Mouse (Mus musculus) embryonic facial prominence, embryonic 12.5 days (tissue): Measurements from ENCODE around the gene Shkbp1. TPM values are rescaled to one million over a fixed set of nuclear protein-coding genes. Genes with fewer than 3 reads are reported as not detected.

ENCODE experiments used
- ATAC-seq: fragments of 200-750 bp; cut with Nextera tagmentation; 2 replicates; pipeline ENCODE4 v1.8.0; 2017; ENCODE audit not compliant: insufficient number of reproducible peaks, insufficient read depth, low FRiP score, low TSS enrichment
- H3K27ac ChIP-seq: fragments of 300-500 bp; sonication (generic); 2 replicates; pipeline ENCODE4 v1.5.1; 2016; ENCODE audit warnings: mild to moderate bottlenecking
- H3K27me3 ChIP-seq: fragments of 300-500 bp; sonication (generic); 2 replicates; pipeline ENCODE4 v1.6.1; 2016; ENCODE audit warnings: mild to moderate bottlenecking, moderate library complexity
- H3K36me3 ChIP-seq: fragments of 300-500 bp; sonication (generic); 2 replicates; pipeline ENCODE4 v1.6.1; 2016; ENCODE audit warnings: mild to moderate bottlenecking
- H3K4me1 ChIP-seq: fragments of 300-500 bp; sonication (generic); 2 replicates; pipeline ENCODE4 v1.6.1; 2016
- H3K4me2 ChIP-seq: fragments of 300-500 bp; sonication (generic); replicated peaks from 2 replicates; pipeline ENCODE4 v1.6.1; 2016; ENCODE audit warnings: mild to moderate bottlenecking, moderate library complexity
- H3K4me3 ChIP-seq: fragments of 300-500 bp; sonication (generic); 2 replicates; pipeline ENCODE4 v1.5.1; 2016; ENCODE audit warnings: mild to moderate bottlenecking
- H3K9ac ChIP-seq: fragments of 300-500 bp; sonication (generic); 2 replicates; pipeline ENCODE4 v1.6.1; 2016; ENCODE audit warnings: mild to moderate bottlenecking, moderate library complexity
- H3K9me3 ChIP-seq: fragments of 300-500 bp; sonication (generic); 2 replicates; pipeline ENCODE4 v1.6.1; 2016; ENCODE audit warnings: mild to moderate bottlenecking, moderate library complexity
- WGBS: fragments of 180-500 bp; shearing (Covaris S2); methylation state at CpG from one replicate; pipeline ENCODE4 v1.1.7; 2016; 5-methylcytosine and 5-hydroxymethylcytosine counted together
- polyA plus RNA-seq: library from polyadenylated mRNA; unstranded; fragments of >200 nt; fragmentation: Nextera tagmentation; extraction: Ambion mirVana; gene quantifications from 2 replicates; pipeline ENCODE4 v1.2.1, GENCODE M21; 2016

The Shkbp1 gene
- polyA plus RNA-seq, 1 experiment from 2014 or later, result 75.8 TPM

GRCm38 (mm10) chr7:27324161-27324560 is 31.7 kb downstream of the Shkbp1 start:
- no peak for ATAC-seq
- no peaks in the 10 kb centered on the region for H3K9me3 ChIP-seq
- no peaks in the 10 kb centered on the region for H3K36me3 ChIP-seq
- peaks cover 20% of the 10 kb centered on the region for H3K4me1 ChIP-seq
- no peak overlapping the region for H3K4me2 ChIP-seq
- H3K27ac ChIP-seq, result no peak overlapping the region
- no peak overlapping the region for H3K9ac ChIP-seq
- peaks cover 61% of the 10 kb centered on the region for H3K27me3 ChIP-seq
- no peak overlapping the region for H3K4me3 ChIP-seq
- WGBS, result 97% methylated on average over 11 of the region's 11 CpGs

- H3K9me3 ChIP-seq, result no peaks in the 10 kb centered on the region
- H3K4me1 ChIP-seq, result peaks cover 13% of the 10 kb centered on the region
- H3K27ac ChIP-seq, result no peak overlapping the region
- H3K4me3 ChIP-seq, result no peak overlapping the region
- H3K9ac ChIP-seq, result no peak overlapping the region
- H3K36me3 ChIP-seq, result no peaks in the 10 kb centered on the region
- H3K27me3 ChIP-seq, result peaks cover 50% of the 10 kb centered on the region
- no peak overlapping the region for H3K4me2 ChIP-seq
- ATAC-seq, result no peak
- 90% methylated on average over 5 of the region's 5 CpGs for WGBS
Measured at GRCm38 (mm10) chr7:27323001-27323400, 32.8 kb downstream of the Shkbp1 start.

- no peak for ATAC-seq
- WGBS, result 21% methylated on average over 13 of the region's 13 CpGs
Measured at GRCm38 (mm10) chr7:27322291-27322690, 33.5 kb downstream of the Shkbp1 start.

GRCm38 (mm10) chr7:27319411-27319810 is 36.4 kb downstream of the Shkbp1 start:
- H3K36me3 ChIP-seq, result no peaks in the 10 kb centered on the region
- H3K4me3 ChIP-seq, result no peak overlapping the region
- peaks cover 1% of the 10 kb centered on the region; the same call in 1 of the 2 replicates for H3K9me3 ChIP-seq
- no peak overlapping the region for H3K4me2 ChIP-seq
- H3K27me3 ChIP-seq, result peaks cover 15% of the 10 kb centered on the region
- H3K27ac ChIP-seq, result no peak overlapping the region
- no peaks in the 10 kb centered on the region for H3K4me1 ChIP-seq
- WGBS, result 91% methylated on average over 22 of the region's 22 CpGs
- no peak for ATAC-seq
- no peak overlapping the region for H3K9ac ChIP-seq

More at GRCm38 (mm10) chr7:27322291-27322690, 33.5 kb downstream of the Shkbp1 start:
- no peak overlapping the region for H3K9ac ChIP-seq
- H3K4me1 ChIP-seq, result peaks cover 13% of the 10 kb centered on the region
- H3K36me3 ChIP-seq, result no peaks in the 10 kb centered on the region
- no peak overlapping the region for H3K27ac ChIP-seq
- no peak overlapping the region for H3K4me2 ChIP-seq
- no peak overlapping the region for H3K4me3 ChIP-seq
- H3K27me3 ChIP-seq, result peaks cover 43% of the 10 kb centered on the region
- no peaks in the 10 kb centered on the region for H3K9me3 ChIP-seq

- ATAC-seq, result no peak
- 18% methylated on average over 7 of the region's 7 CpGs for WGBS
Measured at GRCm38 (mm10) chr7:27315958-27316357, 39.9 kb downstream of the Shkbp1 start.

GRCm38 (mm10) chr7:27314393-27314792 is 41.4 kb downstream of the Shkbp1 start:
- Histone ChIP-seq H3K27ac (no peak overlapping the region), H3K27me3 (peaks cover 20% of the 10 kb centered on the region), H3K4me1 (no peaks in the 10 kb centered on the region), H3K36me3 (peaks cover 3% of the 10 kb centered on the region; the same call in 1 of the 2 replicates), H3K4me2 (no peak overlapping the region), H3K9ac (no peak overlapping the region), H3K4me3 (no peak overlapping the region), H3K9me3 (peaks cover 15% of the 10 kb centered on the region; the same call in 1 of the 2 replicates)
- no peak for ATAC-seq
- 91% methylated on average over 3 of the region's 3 CpGs for WGBS

More at GRCm38 (mm10) chr7:27315958-27316357, 39.9 kb downstream of the Shkbp1 start:
- Histone ChIP-seq H3K4me1 (no peaks in the 10 kb centered on the region), H3K9ac (no peak overlapping the region), H3K27ac (no peak overlapping the region), H3K9me3 (peaks cover 15% of the 10 kb centered on the region; the same call in 1 of the 2 replicates), H3K36me3 (peaks cover 3% of the 10 kb centered on the region; the same call in 1 of the 2 replicates), H3K4me2 (no peak overlapping the region), H3K27me3 (peaks cover 9% of the 10 kb centered on the region), H3K4me3 (no peak overlapping the region)

- Histone ChIP-seq H3K27ac (no peak overlapping the region), H3K9me3 (peaks cover 15% of the 10 kb centered on the region; the same call in 1 of the 2 replicates), H3K4me1 (peaks cover 3% of the 10 kb centered on the region; the same call in 1 of the 2 replicates), H3K4me3 (no peak overlapping the region), H3K4me2 (no peak overlapping the region), H3K9ac (no peak overlapping the region), H3K36me3 (peaks cover 3% of the 10 kb centered on the region; the same call in 1 of the 2 replicates), H3K27me3 (peaks cover 24% of the 10 kb centered on the region)
- ATAC-seq, result no peak
- whole genome bisulfite sequencing, result 89% methylated on average over 12 of the region's 12 CpGs
Measured at GRCm38 (mm10) chr7:27311651-27312284, 44.1 kb downstream of the Shkbp1 start.

GRCm38 (mm10) chr7:27310996-27311535 is 44.8 kb downstream of the Shkbp1 start:
- Histone ChIP-seq H3K9ac (no peak overlapping the region), H3K4me1 (peaks cover 3% of the 10 kb centered on the region; the same call in 1 of the 2 replicates), H3K27me3 (peaks cover 24% of the 10 kb centered on the region), H3K36me3 (peaks cover 3% of the 10 kb centered on the region; the same call in 1 of the 2 replicates), H3K27ac (no peak overlapping the region), H3K4me2 (no peak overlapping the region), H3K9me3 (peaks cover 15% of the 10 kb centered on the region; the same call in 1 of the 2 replicates), H3K4me3 (no peak overlapping the region)
- no peak for ATAC-seq
- WGBS, result 46% methylated on average over 8 of the region's 8 CpGs

- H3K36me3 ChIP-seq, result peaks cover 3% of the 10 kb centered on the region; the same call in 1 of the 2 replicates
- H3K27me3 ChIP-seq, result peaks cover 27% of the 10 kb centered on the region
- no peak for ATAC-seq
- H3K4me1 ChIP-seq, result peaks cover 3% of the 10 kb centered on the region; the same call in 1 of the 2 replicates
- 0 out of 2 replicates have a peak overlapping the region, but pooled peaks have one; percentile 11 for H3K4me3 ChIP-seq
- no peak overlapping the region for H3K27ac ChIP-seq
- peaks cover 15% of the 10 kb centered on the region; the same call in 1 of the 2 replicates for H3K9me3 ChIP-seq
- no peak overlapping the region for H3K9ac ChIP-seq
- WGBS, result 3% methylated on average over 17 of the region's 17 CpGs
- peak overlapping the region; percentile 39 for H3K4me2 ChIP-seq
Measured at GRCm38 (mm10) chr7:27310306-27310705, 45.5 kb downstream of the Shkbp1 start.

GRCm38 (mm10) chr7:27309832-27310231 is 46.0 kb downstream of the Shkbp1 start:
- H3K9ac ChIP-seq, result no peak overlapping the region
- no peak overlapping the region for H3K4me3 ChIP-seq
- WGBS, result 44% methylated on average over 3 of the region's 3 CpGs
- H3K36me3 ChIP-seq, result peaks cover 3% of the 10 kb centered on the region; the same call in 1 of the 2 replicates
- H3K4me2 ChIP-seq, result no peak overlapping the region
- H3K27ac ChIP-seq, result no peak overlapping the region
- peaks cover 27% of the 10 kb centered on the region for H3K27me3 ChIP-seq
- peaks cover 3% of the 10 kb centered on the region; the same call in 1 of the 2 replicates for H3K4me1 ChIP-seq
- H3K9me3 ChIP-seq, result peaks cover 15% of the 10 kb centered on the region; the same call in 1 of the 2 replicates
- ATAC-seq, result no peak

- 7% methylated on average over 28 of the region's 28 CpGs for WGBS
- Histone ChIP-seq H3K27ac (no peak overlapping the region), H3K4me1 (peaks cover 3% of the 10 kb centered on the region; the same call in 1 of the 2 replicates), H3K4me2 (peak overlapping the region; percentile 57), H3K9ac (peak overlapping the region; percentile 10; the same call in 1 of the 2 replicates), H3K4me3 (peak overlapping the region; percentile 33), H3K36me3 (peaks cover 3% of the 10 kb centered on the region; the same call in 1 of the 2 replicates), H3K27me3 (peaks cover 27% of the 10 kb centered on the region), H3K9me3 (peaks cover 10% of the 10 kb centered on the region; the same call in 1 of the 2 replicates)
- ATAC-seq, result peak; percentile 36; the same call in 1 of the 2 replicates
Measured at GRCm38 (mm10) chr7:27308821-27309549, 46.8 kb downstream of the Shkbp1 start.
